Mouse (Mus musculus) cortical plate, adult 2 months (tissue): ENCODE measurements around the gene Tada1. TPM values are rescaled to one million over a fixed set of nuclear protein-coding genes. Genes with fewer than 3 reads are reported as not detected.

ENCODE experiments used
- H3K27ac ChIP-seq: fragments of 200-500 bp; 2 replicates; pipeline ENCODE4 v1.5.1; 2012; ENCODE audit warnings: low read length, control low read depth, inconsistent platforms; ENCODE audit not compliant: insufficient read depth
- H3K4me1 ChIP-seq: fragments of 200-500 bp; 2 replicates; pipeline ENCODE4 v1.6.1; 2011; ENCODE audit warnings: low read length; ENCODE audit not compliant: control insufficient read depth, insufficient read depth
- H3K4me3 ChIP-seq: fragments of 200-500 bp; 2 replicates; pipeline ENCODE4 v1.5.1; 2011; ENCODE audit warnings: mild to moderate bottlenecking, low read length, control low read depth; ENCODE audit not compliant: insufficient read depth
- CTCF ChIP-seq: fragments of 200-500 bp; IDR thresholded peaks from 2 replicates; pipeline ENCODE4 v1.5.1; 2011; ENCODE audit warnings: mild to moderate bottlenecking, control low read depth, low read length; ENCODE audit not compliant: insufficient read depth; ENCODE audit errors: extremely low read depth
- POLR2A ChIP-seq: fragments of 200-500 bp; IDR thresholded peaks from 2 replicates; pipeline ENCODE4 v1.6.1; 2011; ENCODE audit warnings: mild to moderate bottlenecking, low read length, control low read depth; ENCODE audit not compliant: insufficient read depth; ENCODE audit errors: extremely low read depth
- polyA plus RNA-seq: library from polyadenylated mRNA; depleted of rRNA; stranded (reverse); fragments of >200 nt; gene quantifications from 2 replicates; pipeline ENCODE4 v1.2.3, GENCODE M21; 2012

The Tada1 gene
- polyA plus RNA-seq, 1 experiment, result 42.5 TPM

DNA sequence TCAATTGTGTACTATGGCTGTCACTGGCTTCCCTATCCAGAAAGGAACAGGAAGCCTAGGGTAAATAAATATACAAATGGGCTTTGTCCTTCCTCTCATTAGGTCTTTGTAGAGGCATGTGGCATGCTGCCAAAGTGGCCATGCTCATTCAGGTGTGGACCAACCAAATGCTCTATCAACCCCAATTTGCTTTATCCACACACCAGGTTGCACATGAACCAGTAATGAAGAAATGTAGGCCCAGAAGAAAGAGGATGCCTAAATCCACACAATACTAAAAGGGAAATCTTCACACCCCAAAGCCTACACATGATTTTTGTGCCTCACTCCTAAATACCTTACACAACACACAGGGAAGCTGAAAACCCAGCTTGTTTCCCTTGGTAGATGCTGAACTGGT lies 22.6 kb downstream of the Tada1 start:
- TF ChIP-seq POLR2A, result no peak
- no peak for TF ChIP-seq CTCF
- no peak overlapping the region for H3K27ac ChIP-seq
- no peak overlapping the region for H3K4me3 ChIP-seq

DNA sequence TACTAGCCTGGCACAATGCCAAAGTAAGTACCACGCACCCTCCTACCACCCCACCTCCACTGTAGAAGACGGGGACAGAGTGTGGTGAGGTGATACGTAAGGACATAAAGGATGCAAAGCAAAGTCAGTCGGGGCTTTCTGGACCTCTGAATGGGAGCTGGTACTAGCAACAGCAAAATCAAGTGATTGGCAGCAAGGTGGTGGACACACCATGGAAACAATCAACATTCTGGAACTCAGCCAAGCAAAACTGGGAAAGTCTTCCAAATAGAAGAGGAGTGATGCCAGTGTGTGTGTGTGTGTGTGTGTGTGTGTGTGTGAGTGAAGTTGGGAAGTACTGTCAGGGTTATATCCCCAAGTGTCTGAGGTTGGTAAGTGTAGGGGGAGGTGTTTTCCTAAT lies 23.1 kb downstream of the Tada1 start:
- no peak overlapping the region for H3K4me3 ChIP-seq
- TF ChIP-seq POLR2A (no peak), CTCF (no peak)
- no peak overlapping the region for H3K27ac ChIP-seq
- H3K4me1 ChIP-seq, result 0 out of 2 replicates have a peak, but pooled peaks cover 1% of the 10 kb centered on the region

More for the DNA sequence above, 22.6 kb downstream of the Tada1 start:
- H3K4me1 ChIP-seq, result 0 out of 2 replicates have a peak, but pooled peaks cover 1% of the 10 kb centered on the region

DNA sequence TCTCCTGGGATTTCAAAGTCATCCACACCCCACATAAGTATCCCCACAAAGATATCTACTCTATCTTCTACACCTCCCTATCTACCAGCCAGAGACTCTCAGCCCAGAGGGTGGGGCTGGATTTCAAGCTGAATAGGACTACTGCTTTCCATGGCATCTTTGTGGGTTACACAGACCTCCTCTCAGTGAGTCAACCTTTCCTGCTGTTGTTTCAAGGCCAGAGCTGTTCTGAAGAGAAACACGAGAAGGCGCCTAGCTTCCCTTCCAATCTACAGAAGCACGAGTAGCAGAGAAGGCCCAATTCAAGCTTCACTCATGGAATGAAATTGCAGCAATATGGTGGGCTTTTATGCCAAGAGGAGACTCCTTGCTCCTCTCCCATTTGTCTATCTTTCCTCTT lies 24.9 kb downstream of the Tada1 start:
- Histone ChIP-seq H3K27ac (no peak overlapping the region), H3K4me3 (no peak overlapping the region), H3K4me1 (0 out of 2 replicates have a peak, but pooled peaks cover 1% of the 10 kb centered on the region)
- TF ChIP-seq CTCF (no peak), POLR2A (no peak)

DNA sequence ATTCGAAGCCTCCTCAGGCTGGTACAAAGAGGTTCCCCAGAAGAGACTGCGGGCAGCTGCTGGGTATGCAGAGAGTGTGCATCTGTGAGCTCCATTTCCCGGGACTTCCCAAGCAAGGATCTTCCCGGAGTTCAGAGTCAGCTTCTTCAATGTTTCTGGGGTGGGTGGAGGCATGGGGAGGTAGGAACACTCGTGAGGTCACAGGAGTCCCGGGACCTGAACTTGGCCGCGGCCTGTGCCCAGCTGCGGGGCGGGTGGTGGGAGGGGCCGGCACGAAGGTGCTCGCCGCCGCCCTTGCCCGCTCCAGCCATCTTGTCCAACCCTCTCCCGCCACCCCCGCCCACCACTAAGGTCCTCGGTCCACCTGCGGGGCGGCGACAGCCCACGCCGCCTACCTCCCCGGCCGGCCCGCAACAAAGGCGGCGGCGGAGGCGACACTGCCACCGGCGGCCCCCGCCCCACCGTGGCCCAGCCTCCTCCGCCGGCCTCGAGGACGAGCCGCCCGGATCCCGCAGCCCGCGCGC lies 30.3 kb downstream of the Tada1 start:
- no peaks in the 10 kb centered on the region for H3K4me1 ChIP-seq
- peak overlapping the region; percentile 30; the same call in 1 of the 2 replicates for H3K27ac ChIP-seq

DNA sequence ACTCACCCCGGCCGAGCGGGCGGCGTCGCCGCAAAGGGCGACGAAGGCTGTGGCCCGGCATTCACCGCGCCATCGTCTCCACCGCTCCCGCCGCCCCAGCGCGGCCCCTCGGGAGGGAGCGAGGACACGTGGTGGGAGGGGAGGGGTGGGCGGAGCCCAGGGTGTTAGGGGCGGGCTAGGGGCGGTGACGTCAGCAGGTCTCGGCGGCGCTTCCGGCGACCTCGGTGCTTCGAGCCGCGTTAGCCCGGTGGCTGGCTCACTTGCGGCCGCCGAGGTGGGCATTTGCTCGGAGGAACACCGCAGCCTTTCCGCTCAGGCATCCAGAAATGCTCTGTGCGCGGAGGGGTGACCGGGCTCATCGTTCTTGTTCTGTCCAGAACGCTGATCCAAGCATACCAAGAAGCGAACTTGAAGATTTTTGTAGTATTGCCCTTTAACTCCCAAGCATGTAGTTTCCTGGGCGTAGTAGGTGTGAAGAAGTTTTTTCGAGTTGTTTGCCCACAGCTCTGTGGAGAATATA lies 30.9 kb downstream of the Tada1 start, which contains the start of gene Pogk:
TSS of gene Pogk (minus strand) at position 163 of the 520 bp plus-strand sequence.
- TF ChIP-seq CTCF (no peak), POLR2A (no peak; the same call in 1 of the 2 replicates)
- no peaks in the 10 kb centered on the region for H3K4me1 ChIP-seq
- H3K4me3 ChIP-seq, result peak within 1 kb of the TSS; percentile 68
- H3K27ac ChIP-seq, result peak within 1 kb of the TSS; percentile 85

More for the DNA sequence above, 30.3 kb downstream of the Tada1 start:
- H3K4me3 ChIP-seq, result peak overlapping the region; percentile 68
- TF ChIP-seq POLR2A (no peak), CTCF (no peak)

DNA sequence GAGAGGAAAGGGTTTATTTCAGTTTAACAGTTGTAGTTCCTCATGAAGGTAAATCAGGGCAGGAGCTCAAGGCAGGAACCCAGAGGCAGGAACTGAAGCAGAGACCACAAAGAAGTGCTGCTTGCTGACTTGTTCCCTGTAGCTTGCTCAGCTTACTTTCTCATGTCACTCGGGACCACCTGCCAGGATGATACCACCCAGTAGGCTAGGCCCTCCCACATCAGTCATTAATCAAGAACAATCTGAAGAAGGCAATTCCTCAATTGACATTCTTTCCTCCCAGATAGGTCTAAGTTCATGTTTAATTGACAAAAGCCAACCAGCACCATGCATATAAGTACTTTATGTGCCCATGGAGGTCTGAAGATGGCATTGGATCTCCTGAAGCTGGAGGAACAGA lies 32.6 kb downstream of the Tada1 start:
- no peak overlapping the region for H3K4me3 ChIP-seq
- no peak for TF ChIP-seq CTCF
- TF ChIP-seq POLR2A, result no peak
- no peaks in the 10 kb centered on the region for H3K4me1 ChIP-seq
- no peak overlapping the region for H3K27ac ChIP-seq

DNA sequence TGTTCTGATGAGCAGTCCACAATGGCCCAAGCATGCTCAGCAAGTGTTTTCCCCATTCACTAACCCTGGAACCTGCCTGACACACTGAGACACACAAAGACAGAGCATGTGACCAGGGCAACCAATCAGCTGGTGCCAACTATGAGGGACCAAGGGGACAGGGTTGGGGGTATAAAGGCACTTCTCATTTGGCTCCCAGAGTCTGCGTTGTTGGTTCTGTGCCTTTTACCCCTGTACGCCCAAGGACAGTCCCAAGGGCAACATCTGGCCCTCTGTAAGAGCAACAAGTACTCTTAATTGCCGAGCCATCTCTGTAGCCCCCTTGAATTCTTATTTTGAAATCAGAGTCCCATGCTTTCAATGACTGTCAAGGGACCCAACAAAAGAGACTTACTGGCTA lies 33.4 kb downstream of the Tada1 start:
- H3K27ac ChIP-seq, result no peak overlapping the region
- H3K4me3 ChIP-seq, result no peak overlapping the region
- TF ChIP-seq CTCF (no peak), POLR2A (no peak)
- H3K4me1 ChIP-seq, result no peaks in the 10 kb centered on the region

DNA sequence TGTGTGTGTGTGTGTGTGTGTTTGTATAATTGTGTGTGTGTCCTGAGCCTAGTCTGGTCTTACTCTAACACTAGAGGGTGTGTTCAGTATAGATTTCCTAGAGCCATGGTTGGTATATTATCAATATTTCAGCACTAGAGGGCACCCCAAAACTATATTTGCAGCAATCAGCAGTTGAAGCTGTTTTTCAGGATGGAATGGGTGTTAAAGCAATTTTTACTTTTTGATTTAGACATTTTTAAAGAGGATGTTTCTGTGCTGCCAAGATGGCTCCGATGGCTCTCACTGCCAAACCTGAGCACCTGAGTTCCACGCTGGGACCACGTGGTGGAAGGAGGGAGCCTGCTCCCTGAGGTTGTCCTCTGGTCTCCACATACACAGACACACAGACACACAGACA lies 50.2 kb downstream of the Tada1 start:
- peaks cover 3% of the 10 kb centered on the region; the same call in 1 of the 2 replicates for H3K4me1 ChIP-seq
- no peak for TF ChIP-seq POLR2A
- 0 out of 2 replicates have a peak, but pooled peaks have one; percentile 8 for TF ChIP-seq CTCF
- H3K4me3 ChIP-seq, result no peak overlapping the region
- H3K27ac ChIP-seq, result no peak overlapping the region

DNA sequence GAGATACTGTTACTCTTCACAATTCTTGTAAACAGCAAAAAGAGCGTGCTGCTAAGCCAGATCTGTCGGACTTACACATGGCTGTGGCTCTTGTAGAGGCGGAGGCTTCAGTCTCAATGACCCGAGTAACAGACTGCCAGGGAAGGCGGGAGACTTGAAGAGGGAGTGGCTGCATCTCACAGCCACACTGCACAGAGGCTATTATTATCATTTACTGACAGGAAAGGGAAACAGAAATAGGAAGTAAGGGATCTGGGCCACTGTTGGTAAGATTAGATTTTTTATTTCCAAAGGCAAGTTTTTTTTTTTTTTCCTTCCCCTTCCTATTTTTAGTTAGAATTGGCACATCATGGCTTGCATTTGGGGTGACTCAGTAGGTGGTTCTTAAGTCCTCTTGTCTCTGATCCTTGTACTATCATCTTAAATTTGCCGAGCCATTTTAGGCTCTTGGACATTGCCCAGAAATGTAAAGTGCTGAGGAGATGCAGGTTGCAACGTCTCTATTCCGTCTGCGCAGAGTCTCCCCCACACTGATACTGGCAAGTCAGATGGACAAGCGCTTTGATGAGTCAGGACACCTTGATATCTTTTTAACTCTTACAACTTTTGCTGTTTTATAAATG lies 51.0 kb downstream of the Tada1 start:
- H3K27ac ChIP-seq, result no peak overlapping the region
- H3K4me3 ChIP-seq, result peak overlapping the region; percentile 8; the same call in 1 of the 2 replicates
- TF ChIP-seq CTCF (no peak), POLR2A (no peak)
- peaks cover 3% of the 10 kb centered on the region; the same call in 1 of the 2 replicates for H3K4me1 ChIP-seq

DNA sequence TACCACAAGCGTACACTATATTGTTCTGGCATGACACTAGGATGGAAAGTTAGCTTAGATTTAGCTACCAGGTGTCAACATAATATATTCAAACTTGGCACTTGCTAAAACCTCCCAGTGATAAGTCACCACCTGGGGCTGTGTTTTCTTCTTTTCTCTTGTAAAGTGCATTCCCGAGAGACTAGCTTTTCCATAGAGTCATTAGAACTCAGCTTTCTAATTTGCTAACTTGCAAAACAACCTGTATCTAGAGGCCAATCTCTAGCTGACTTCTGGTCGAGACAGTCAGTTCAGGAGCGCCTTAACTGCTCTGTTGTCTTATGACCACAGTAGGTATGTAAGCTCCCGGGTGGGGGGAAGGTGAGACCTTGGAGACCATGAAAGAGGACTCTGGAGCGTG lies 60.5 kb downstream of the Tada1 start:
- no peak for TF ChIP-seq POLR2A
- no peak for TF ChIP-seq CTCF
- no peaks in the 10 kb centered on the region for H3K4me1 ChIP-seq
- H3K27ac ChIP-seq, result no peak overlapping the region
- H3K4me3 ChIP-seq, result no peak overlapping the region
